Mouse (Mus musculus) olfactory bulb, adult 2 months (tissue): ENCODE data around the gene Fastkd1.

Experiments used
- CTCF ChIP-seq: fragments of 200-500 bp; IDR thresholded peaks from 2 replicates; pipeline ENCODE4 v1.5.1; 2012; ENCODE audit warnings: low read depth, mild to moderate bottlenecking, low read length, moderate library complexity; ENCODE audit not compliant: insufficient read depth
- POLR2A ChIP-seq: fragments of 200-500 bp; IDR thresholded peaks from 2 replicates; pipeline ENCODE4 v1.6.1; 2012; ENCODE audit warnings: mild to moderate bottlenecking, low read depth, low read length, moderate library complexity; ENCODE audit not compliant: insufficient read depth

GRCm38 (mm10) chr2:69712981-69713625, at the start of gene Fastkd1:
- TF ChIP-seq POLR2A (peak; percentile 51), CTCF (no peak)
